ENCODE assay signal across 8 mouse cellular contexts in genomic region chr4:108459231-108460155, GRCm38 (mm10). TPM values are rescaled to one million over a fixed set of nuclear protein-coding genes. Genes with fewer than 3 reads are reported as not detected.
A peak's percentile ranks its signal among the peaks of the same experiment; 100 is the strongest.
DNase-seq lines count a peak whose midpoint lies in the region; ATAC-seq lines count a peak whose summit lies in the region.

Gene Tut4 (plus strand): TSS chr4:108459426.

- H3K27ac ChIP-seq in forebrain, embryonic 11.5 days (ENCODE audit: low read depth, low read length): peak within 1 kb of the TSS; percentile 99
- peak within 1 kb of the TSS; percentile 97 for H3K27ac ChIP-seq in heart, embryonic 16.5 days (ENCODE audit: low read length)
- H3K27ac ChIP-seq in liver, embryonic 15.5 days (replicated peaks): peak within 1 kb of the TSS; percentile 91
- peak within 1 kb of the TSS; percentile 96 for H3K27ac ChIP-seq in neural tube, embryonic 12.5 days

- ATAC-seq in CD4-positive, CD25-positive, alpha-beta regulatory T cell, adult 4 months: peak; percentile 28
- ATAC-seq in forebrain, embryonic 11.5 days (replicated peaks; ENCODE audit: low FRiP score): peak; percentile 93
- ATAC-seq in heart, embryonic 16.5 days (replicated peaks; ENCODE audit: extremely low read depth, insufficient read depth, low FRiP score): peak; percentile 92
- ATAC-seq in liver, embryonic 15.5 days (ENCODE audit: insufficient read depth): peak; percentile 75
- ATAC-seq in neural tube, embryonic 12.5 days (ENCODE audit: low FRiP score, low read depth): peak; percentile 90

- H3K36me3 ChIP-seq in forebrain, embryonic 11.5 days (ENCODE audit: control insufficient read depth, insufficient read depth, low read length): no peaks in the 10 kb centered on the region; the same call in 1 of the 2 replicates
- peaks cover 4% of the 10 kb centered on the region; the same call in 1 of the 2 replicates for H3K36me3 ChIP-seq in heart, embryonic 16.5 days (ENCODE audit: control insufficient read depth, insufficient read depth)
- H3K36me3 ChIP-seq in liver, embryonic 15.5 days (replicated peaks): 0 out of 2 replicates have a peak, but pooled peaks cover 2% of the 10 kb centered on the region
- H3K36me3 ChIP-seq in neural tube, embryonic 12.5 days: peaks cover 4% of the 10 kb centered on the region; the same call in 1 of the 2 replicates

- H3K4me3 ChIP-seq in forebrain, embryonic 11.5 days (ENCODE audit: low read depth, low read length): peak within 1 kb of the TSS; percentile 99
- H3K4me3 ChIP-seq in heart, embryonic 16.5 days (ENCODE audit: low read length): peak within 1 kb of the TSS; percentile 97
- peak within 1 kb of the TSS; percentile 99 for H3K4me3 ChIP-seq in liver, embryonic 15.5 days (replicated peaks)
- H3K4me3 ChIP-seq in neural tube, embryonic 12.5 days: peak within 1 kb of the TSS; percentile 79

- peak; percentile 44 for DNase-seq in c-Kit-negative CD71-positive TER-119-positive erythroid progenitor cells, embryonic 14.5 days (ENCODE audit: low read depth, low spot score)
- peak; percentile 98 for DNase-seq in forebrain, embryonic 11.5 days (ENCODE audit: low spot score)
- peak; percentile 82 to 86 for DNase-seq in kidney, postnatal 36 days
- DNase-seq in telencephalon, adult 2 months (ENCODE audit: low read depth, low spot score): peak; percentile 66

- H3K27me3 ChIP-seq in forebrain, embryonic 11.5 days (ENCODE audit: control insufficient read depth, insufficient read depth, low read length): no peaks in the 10 kb centered on the region
- H3K27me3 ChIP-seq in heart, embryonic 16.5 days (ENCODE audit: control insufficient read depth, insufficient read depth, low read length): no peaks in the 10 kb centered on the region
- H3K27me3 ChIP-seq in liver, embryonic 15.5 days: no peaks in the 10 kb centered on the region
- H3K27me3 ChIP-seq in neural tube, embryonic 12.5 days (replicated peaks): no peaks in the 10 kb centered on the region

- peak within 1 kb of the TSS; percentile 99 for H3K9ac ChIP-seq in forebrain, embryonic 11.5 days (ENCODE audit: low read length)
- peak within 1 kb of the TSS; percentile 97 for H3K9ac ChIP-seq in heart, embryonic 16.5 days (ENCODE audit: low read length)
- peak within 1 kb of the TSS; percentile 89 for H3K9ac ChIP-seq in liver, embryonic 15.5 days
- peak within 1 kb of the TSS; percentile 92 for H3K9ac ChIP-seq in neural tube, embryonic 12.5 days

- peak within 1 kb of the TSS; percentile 81 for H3K4me2 ChIP-seq in forebrain, embryonic 11.5 days (ENCODE audit: low read depth, low read length, severe bottlenecking)
- peak within 1 kb of the TSS; percentile 78 for H3K4me2 ChIP-seq in heart, embryonic 16.5 days (ENCODE audit: low read depth, low read length)
- peak within 1 kb of the TSS; percentile 96 for H3K4me2 ChIP-seq in liver, embryonic 15.5 days
- H3K4me2 ChIP-seq in neural tube, embryonic 12.5 days (replicated peaks): peak within 1 kb of the TSS; percentile 79

- no peaks in the 10 kb centered on the region for H3K9me3 ChIP-seq in forebrain, embryonic 11.5 days (ENCODE audit: control insufficient read depth, low read length)
- H3K9me3 ChIP-seq in heart, embryonic 16.5 days (replicated peaks; ENCODE audit: control insufficient read depth, low read length): no peaks in the 10 kb centered on the region
- no peaks in the 10 kb centered on the region for H3K9me3 ChIP-seq in liver, embryonic 15.5 days (replicated peaks)
- no peaks in the 10 kb centered on the region for H3K9me3 ChIP-seq in neural tube, embryonic 12.5 days

- WGBS in forebrain, embryonic 11.5 days: under 1% methylated on average over 81 of the region's 97 CpGs
- under 1% methylated on average over 91 of the region's 97 CpGs for WGBS in heart, embryonic 16.5 days
- under 1% methylated on average over 97 of the region's 97 CpGs for WGBS in liver, embryonic 15.5 days (ENCODE audit: insufficient replicate concordance)
- under 1% methylated on average over 96 of the region's 97 CpGs for WGBS in neural tube, embryonic 12.5 days

- H3K4me1 ChIP-seq in forebrain, embryonic 11.5 days (replicated peaks; ENCODE audit: control insufficient read depth, insufficient read depth, low read length): no peaks in the 10 kb centered on the region; the same call in 1 of the 2 replicates
- H3K4me1 ChIP-seq in heart, embryonic 16.5 days (ENCODE audit: control insufficient read depth, insufficient read depth, low read length): peaks cover 15% of the 10 kb centered on the region
- H3K4me1 ChIP-seq in liver, embryonic 15.5 days (replicated peaks): peaks cover 39% of the 10 kb centered on the region
- H3K4me1 ChIP-seq in neural tube, embryonic 12.5 days: peaks cover 10% of the 10 kb centered on the region; the same call in 1 of the 2 replicates

RNA-seq across cellular contexts. Expression of gene Tut4, which starts in this region (rescaled TPM):
- 10 to 100 TPM; 81.5 to 96.5 TPM for polyA plus RNA-seq in CD4-positive, CD25-positive, alpha-beta regulatory T cell, adult 4 months (2017; shearing (Covaris generic))
- 75.2 and 92.0 TPM in 2 replicates for polyA plus RNA-seq in forebrain, embryonic 11.5 days (2014; fragmentation: Nextera tagmentation; extraction: Ambion mirVana)
- 38.7 and 42.3 TPM in 2 replicates for polyA plus RNA-seq in heart, embryonic 16.5 days (2015; fragmentation: Nextera tagmentation; extraction: Ambion mirVana)
- 16.4 and 17.6 TPM in 2 replicates for polyA plus RNA-seq in liver, embryonic 15.5 days (2015; fragmentation: Nextera tagmentation; extraction: Ambion mirVana)
- 85.1 TPM in 2 replicates for polyA plus RNA-seq in neural tube, embryonic 12.5 days (2016; fragmentation: Nextera tagmentation; extraction: Ambion mirVana)

Comparison
In these comparisons a context has a peak if more than half of its experiments do, and no peak if none do; other contexts are left out.
1. Peak in every context shown above with its lines: DNase-seq, ATAC-seq, H3K4me3 ChIP-seq and H3K27ac ChIP-seq.
2. ATAC-seq: peak in every context shown above with its lines; median percentile 93 in forebrain, embryonic 11.5 days; 92 in heart, embryonic 16.5 days; 90 in neural tube, embryonic 12.5 days; 75 in liver, embryonic 15.5 days; 28 in CD4-positive, CD25-positive, alpha-beta regulatory T cell, adult 4 months.
3. DNase-seq: peak in every context shown above with its lines; median percentile 98 in forebrain, embryonic 11.5 days; 84 in kidney, postnatal 36 days; 66 in telencephalon, adult 2 months; 44 in c-Kit-negative CD71-positive TER-119-positive erythroid progenitor cells, embryonic 14.5 days.